ENCODE assay signal across 8 mouse cellular contexts in the genomic region with DNA sequence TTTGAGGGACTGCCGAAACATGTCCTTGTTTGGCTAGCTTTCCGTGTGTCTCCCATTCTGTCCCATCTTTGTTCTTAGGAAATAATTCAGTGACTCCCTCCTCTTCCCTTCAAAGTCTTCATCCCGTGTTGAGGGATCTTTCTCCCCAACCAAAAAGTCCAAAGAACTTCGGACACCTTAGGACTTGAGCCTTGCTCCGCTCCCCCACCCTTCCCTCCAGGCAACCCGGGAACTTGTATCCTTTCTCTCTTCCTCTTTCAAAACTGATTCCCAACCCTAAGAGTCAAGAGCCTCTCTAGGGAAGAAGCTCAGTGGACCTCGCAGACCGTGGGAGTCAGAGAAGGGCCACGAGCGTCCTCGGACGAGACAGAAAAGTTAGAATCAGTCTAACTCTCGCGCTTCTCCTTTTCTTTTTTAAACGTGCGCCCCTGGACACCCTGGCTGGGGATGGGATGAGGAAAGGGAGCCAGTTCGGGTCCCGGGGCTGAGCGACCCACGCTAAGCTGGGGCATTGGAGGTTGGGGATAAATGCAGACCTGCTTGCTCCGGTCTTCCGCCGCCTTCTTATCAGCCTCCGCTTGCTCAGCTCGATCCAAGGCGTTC. TPM values are rescaled to one million over a fixed set of nuclear protein-coding genes. Genes with fewer than 3 reads are reported as not detected.
DNase-seq lines count a peak whose midpoint lies in the region; ATAC-seq and TF ChIP-seq lines count a peak whose summit lies in the region.

No protein-coding gene starts in this region.

- H3K4me3 ChIP-seq in lung, embryonic 15.5 days, result peak overlapping the region; percentile 72
- H3K4me3 ChIP-seq in embryonic fibroblast, embryonic 13.5 days (ENCODE audit: insufficient read depth, low read length), result peak overlapping the region; percentile 87
- H3K4me3 ChIP-seq in intestine, postnatal 0 days (ENCODE audit: low read depth, low read length), result peak overlapping the region; percentile 78
- peak overlapping the region; percentile 69 for H3K4me3 ChIP-seq in small intestine, adult 2 months (ENCODE audit: low read depth, low read length)

- no peaks in the 10 kb centered on the region for H3K36me3 ChIP-seq in lung, embryonic 15.5 days
- H3K36me3 ChIP-seq in intestine, postnatal 0 days (ENCODE audit: control insufficient read depth, insufficient read depth), result no peaks in the 10 kb centered on the region
- no peaks in the 10 kb centered on the region for H3K36me3 ChIP-seq in small intestine, adult 2 months (ENCODE audit: control insufficient read depth, insufficient read depth, low read length)

- H3K4me1 ChIP-seq in lung, embryonic 15.5 days, result peaks cover 40% of the 10 kb centered on the region
- no peaks in the 10 kb centered on the region for H3K4me1 ChIP-seq in embryonic fibroblast, embryonic 13.5 days (ENCODE audit: control insufficient read depth, insufficient read depth, low read length)
- H3K4me1 ChIP-seq in intestine, postnatal 0 days (replicated peaks; ENCODE audit: control insufficient read depth, insufficient read depth, low read length), result 0 out of 2 replicates have a peak, but pooled peaks cover 2% of the 10 kb centered on the region
- peaks cover 13% of the 10 kb centered on the region for H3K4me1 ChIP-seq in small intestine, adult 2 months (ENCODE audit: control insufficient read depth, insufficient read depth, insufficient read length, low read length)

- DNase-seq in lung, postnatal 4 days, result no peak
- DNase-seq in spleen, postnatal 10 days (ENCODE audit: low spot score in 2 of 2), result no peak
- no peak for DNase-seq in adrenal gland, postnatal 10 days

- WGBS in lung, embryonic 15.5 days, result under 1% methylated on average over 26 of the region's 26 CpGs
- 0% methylated on average over 26 of the region's 26 CpGs for WGBS in intestine, postnatal 0 days
- under 1% methylated on average over 26 of the region's 26 CpGs for WGBS in small intestine, adult 2 months

- peak overlapping the region; percentile 77 for H3K9ac ChIP-seq in lung, embryonic 15.5 days
- H3K9ac ChIP-seq in intestine, postnatal 0 days (ENCODE audit: low read depth, low read length), result peak overlapping the region; percentile 85

- 0 out of 2 replicates have a peak, but pooled peaks have one; percentile 1 for ATAC-seq in lung, embryonic 15.5 days (ENCODE audit: borderline replicate concordance, extremely low read depth, low FRiP score, low TSS enrichment)
- ATAC-seq in intestine, postnatal 0 days, result no peak
- ATAC-seq in inflammation-experienced regulatory T-cells, adult 6 months, result no peak

- peak; percentile 45 for TF ChIP-seq POLR2A in embryonic fibroblast, embryonic 13.5 days (IDR thresholded peaks at IDR 0.05; ENCODE audit: low read depth, low read length)
- no peak for TF ChIP-seq POLR2A in small intestine, adult 2 months (IDR thresholded peaks at IDR 0.05; ENCODE audit: low read depth, low read length)

- no peaks in the 10 kb centered on the region for H3K9me3 ChIP-seq in lung, embryonic 15.5 days
- no peaks in the 10 kb centered on the region for H3K9me3 ChIP-seq in intestine, postnatal 0 days (ENCODE audit: control insufficient read depth)

- 0 out of 2 replicates have a peak, but pooled peaks cover 5% of the 10 kb centered on the region for H3K27me3 ChIP-seq in lung, embryonic 15.5 days
- no peaks in the 10 kb centered on the region for H3K27me3 ChIP-seq in intestine, postnatal 0 days (replicated peaks; ENCODE audit: control insufficient read depth, insufficient read depth, low read length)
- H3K27me3 ChIP-seq in small intestine, adult 2 months (ENCODE audit: control insufficient read depth, insufficient read depth, low read length), result peaks cover 27% of the 10 kb centered on the region

- peak overlapping the region; percentile 91 for H3K4me2 ChIP-seq in lung, embryonic 15.5 days
- peak overlapping the region; percentile 96 for H3K4me2 ChIP-seq in intestine, postnatal 0 days (replicated peaks; ENCODE audit: low read depth)

- H3K27ac ChIP-seq in lung, embryonic 15.5 days, result peak overlapping the region; percentile 89
- H3K27ac ChIP-seq in embryonic fibroblast, embryonic 13.5 days (ENCODE audit: insufficient read depth, low read length), result peak overlapping the region; percentile 80
- peak overlapping the region; percentile 82 for H3K27ac ChIP-seq in intestine, postnatal 0 days (ENCODE audit: low read depth, low read length)
- H3K27ac ChIP-seq in small intestine, adult 2 months (ENCODE audit: insufficient read depth, low read depth, low read length), result peak overlapping the region; percentile 24

- TF ChIP-seq CTCF in embryonic fibroblast, embryonic 13.5 days (IDR thresholded peaks at IDR 0.05; ENCODE audit: borderline replicate concordance, insufficient read depth, low read length), result no peak
- TF ChIP-seq CTCF in intestine, postnatal 0 days (IDR thresholded peaks at IDR 0.05; ENCODE audit: low read depth), result no peak
- no peak for TF ChIP-seq CTCF in small intestine, adult 2 months (IDR thresholded peaks at IDR 0.05; ENCODE audit: extremely low read depth, insufficient read length, insufficient replicate concordance, low read depth, low read length)

RNA-seq across cellular contexts. Expression of a gene that starts 0.6 kb away (rescaled TPM):
- polyA plus RNA-seq in lung, embryonic 15.5 days (2015; fragmentation: Nextera tagmentation; extraction: Ambion mirVana), result 747 and 774 TPM in 2 replicates
- 2,470 and 3,105 TPM in 2 replicates for polyA plus RNA-seq in embryonic fibroblast, embryonic 13.5 days (2011; ENCODE audit: insufficient read length, low read depth, missing spikeins)
- polyA plus RNA-seq in intestine, postnatal 0 days (2015; fragmentation: Nextera tagmentation; extraction: Ambion mirVana), result 1,318 and 1,424 TPM in 2 replicates
- polyA plus RNA-seq in small intestine, adult 2 months (2012; rRNA removed), result 146 and 242 TPM in 2 replicates
- total RNA-seq in adrenal gland, postnatal 10 days (2021), result 100 to 1,000 TPM; 371 to 920 TPM
- polyA plus RNA-seq in inflammation-experienced regulatory T-cells, adult 6 months (2017; shearing (Covaris generic)), result 10 to 100 TPM; 31.8 to 34.9 (median 32.4) TPM

Comparison
In these comparisons a context has a peak if more than half of its experiments do, and no peak if none do; other contexts are left out.
1. H3K27ac ChIP-seq: peak in every context shown above with its lines; median percentile 89 in lung, embryonic 15.5 days; 82 in intestine, postnatal 0 days; 80 in embryonic fibroblast, embryonic 13.5 days; 24 in small intestine, adult 2 months.